Mouse (Mus musculus) layer of hippocampus, postnatal 25 days (tissue): Measurements from ENCODE around the gene Hibadh. TPM values are rescaled to one million over a fixed set of nuclear protein-coding genes. Genes with fewer than 3 reads are reported as not detected.

Experiments used
- DNase-seq, 2 experiments: peaks; one replicate each; pipeline ENCODE4 v3.0.0; 2022; ENCODE audit warnings: mixed read lengths in 2 of 2, low spot score in 1 of 2; ENCODE audit errors: extremely low spot score in 1 of 2
- total RNA-seq, 2 experiments: library from RNA; stranded (reverse); gene quantifications; 2 replicates each; pipeline ENCODE4 v1.2.3; 2021

Gene Hibadh
- total RNA-seq, 2 experiments from 2014 or later = 42.1 to 45.7 TPM

- no peak for DNase-seq
Measured at GRCm38 (mm10) chr6:52578322-52578721, 61.9 kb downstream of the Hibadh start.

DNA sequence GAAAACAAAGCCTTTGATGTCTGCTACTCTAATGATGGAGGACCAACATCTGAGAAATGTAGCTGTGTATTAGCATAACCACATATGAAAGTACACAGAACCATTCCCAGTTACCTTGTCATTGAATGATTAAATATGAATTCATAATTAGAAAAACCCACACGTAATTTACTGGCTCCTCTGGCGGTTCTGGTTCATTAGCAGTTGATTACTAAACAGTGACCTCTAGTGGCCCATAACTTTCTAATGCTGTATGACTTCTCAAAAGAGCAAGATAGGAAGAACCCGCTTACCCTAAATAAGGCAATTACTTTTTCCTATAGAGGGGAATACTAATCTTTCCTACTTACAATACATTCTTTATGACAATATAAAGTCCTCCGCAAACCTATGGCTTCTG lies 62.9 kb downstream of the Hibadh start:
- no peak for DNase-seq

GRCm38 (mm10) chr6:52568706-52569105 lies 71.5 kb downstream of the Hibadh start:
- no peak for DNase-seq

GRCm38 (mm10) chr6:52567327-52568299 lies 72.6 kb downstream of the Hibadh start:
- DNase-seq = no peak

DNA sequence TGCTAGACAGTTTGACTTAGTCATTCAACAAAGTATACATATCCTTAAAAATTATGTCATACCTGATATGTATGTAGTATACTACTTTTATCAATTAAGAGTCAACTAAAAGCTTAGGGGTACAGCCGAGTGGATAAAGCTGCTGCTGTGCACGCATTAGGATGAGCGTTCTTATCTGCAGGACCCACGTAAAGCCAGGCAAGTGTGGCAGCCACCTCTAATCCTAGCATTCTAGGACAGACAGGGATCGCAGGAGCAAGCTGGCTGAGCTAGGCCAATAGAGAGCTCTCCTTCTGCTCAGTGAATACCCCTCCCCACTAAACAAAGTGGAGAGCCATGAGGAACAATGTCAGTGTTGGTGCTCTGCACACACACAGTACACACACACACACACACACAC lies 75.0 kb downstream of the Hibadh start:
- no peak for DNase-seq

GRCm38 (mm10) chr6:52562994-52563393 lies 77.2 kb downstream of the Hibadh start:
- DNase-seq = no peak

DNA sequence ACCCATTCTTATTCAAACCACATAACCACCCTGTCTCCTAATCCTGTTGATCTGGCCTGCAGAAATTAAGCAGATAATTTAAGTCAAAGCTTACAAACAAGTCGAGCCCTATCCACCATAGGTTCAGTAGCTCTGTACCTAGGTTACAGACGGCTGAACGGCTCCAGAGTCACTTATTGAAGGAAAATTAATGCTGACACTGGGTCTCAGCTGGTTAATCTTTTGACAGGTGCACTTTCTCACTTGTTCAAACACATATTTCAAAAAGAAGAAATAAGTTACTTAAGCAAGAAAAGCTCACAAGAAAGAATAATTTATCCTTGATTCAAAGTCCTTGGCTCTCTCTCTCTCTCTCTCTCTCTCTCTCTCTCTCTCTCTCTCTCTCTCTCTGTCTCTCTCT lies 81.1 kb downstream of the Hibadh start:
- no peak for DNase-seq

DNA sequence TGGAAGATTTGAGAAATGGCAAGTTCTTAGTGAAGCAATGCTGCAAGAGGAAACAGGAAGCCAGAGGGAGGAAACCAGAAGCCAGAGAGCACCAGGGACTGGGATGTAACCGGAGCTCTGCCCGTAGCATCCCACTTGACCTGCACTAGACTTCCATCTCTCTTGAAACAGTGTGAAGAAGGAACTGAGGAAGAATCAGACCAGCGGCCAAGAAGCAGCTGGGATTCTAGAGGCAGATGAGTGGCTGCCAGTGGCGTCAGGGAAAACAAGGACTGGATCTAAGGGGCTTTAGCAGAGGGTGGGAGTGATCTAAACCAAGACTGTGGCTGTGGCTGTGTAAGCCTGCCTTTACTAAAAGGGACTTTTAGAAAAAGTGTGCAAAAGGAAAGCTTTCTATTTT lies 95.8 kb downstream of the Hibadh start:
- DNase-seq = no peak

- DNase-seq = no peak
Measured at GRCm38 (mm10) chr6:52542464-52542863, 97.7 kb downstream of the Hibadh start.

DNA sequence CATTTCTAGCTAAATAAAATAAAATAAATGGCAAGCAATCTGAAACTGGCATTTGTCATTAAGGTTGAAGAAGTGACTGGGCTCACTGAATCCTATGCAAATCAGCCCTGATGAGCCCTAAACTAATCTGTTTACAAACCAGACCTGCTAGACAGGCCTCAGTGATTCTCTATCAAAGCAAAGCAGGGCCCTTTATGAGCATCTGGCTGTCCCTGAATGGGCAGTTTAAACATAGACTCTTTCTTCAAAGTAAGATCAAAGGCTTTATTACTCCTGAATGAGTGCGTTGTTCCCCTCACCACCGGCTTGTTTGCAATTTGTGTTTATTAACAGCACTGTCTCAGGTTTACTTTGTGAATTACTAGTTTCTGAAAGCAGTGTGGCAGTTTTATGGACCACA lies 100.3 kb downstream of the Hibadh start:
- no peak for DNase-seq

GRCm38 (mm10) chr6:52535072-52535704 lies 105.0 kb downstream of the Hibadh start:
- no peak for DNase-seq

GRCm38 (mm10) chr6:52532144-52532492 lies 108.1 kb downstream of the Hibadh start:
- DNase-seq = no peak

DNA sequence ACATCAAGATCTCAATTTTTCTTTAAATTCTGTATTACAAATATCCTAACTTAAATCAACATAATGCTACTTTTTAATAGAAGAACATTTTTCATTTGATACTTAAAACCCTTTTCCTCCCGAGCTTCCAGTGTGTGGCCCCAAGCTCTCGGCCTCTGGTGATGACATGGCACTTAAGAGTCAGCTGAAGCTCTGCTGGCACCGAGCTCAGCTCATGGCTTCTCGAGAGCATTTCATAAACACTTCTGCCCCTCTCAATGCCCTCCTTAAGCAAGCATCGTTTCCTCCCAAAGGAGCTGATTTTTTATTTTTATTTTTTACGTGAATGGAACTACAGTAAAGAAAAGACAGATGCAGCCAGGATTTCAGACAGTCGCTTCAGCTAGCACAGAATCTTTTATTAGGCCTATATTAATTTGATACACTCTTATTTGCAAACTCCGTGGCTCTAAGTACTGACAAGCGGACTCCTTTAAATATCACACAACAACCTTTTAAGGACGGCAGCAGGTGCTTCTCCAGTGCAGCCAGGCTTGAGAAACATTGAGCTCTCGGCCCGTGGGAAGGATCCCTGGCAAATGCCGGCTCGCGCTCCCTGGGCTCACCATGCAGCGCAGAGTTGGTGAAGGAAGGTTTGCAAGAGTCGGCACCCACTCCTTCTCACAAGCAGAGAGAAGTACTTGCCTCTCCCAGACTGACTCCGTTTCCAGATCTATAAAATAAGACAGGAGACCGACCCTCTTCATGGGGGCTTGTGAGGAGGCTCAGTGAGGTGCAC lies 108.6 kb downstream of the Hibadh start:
- DNase-seq = no peak

DNA sequence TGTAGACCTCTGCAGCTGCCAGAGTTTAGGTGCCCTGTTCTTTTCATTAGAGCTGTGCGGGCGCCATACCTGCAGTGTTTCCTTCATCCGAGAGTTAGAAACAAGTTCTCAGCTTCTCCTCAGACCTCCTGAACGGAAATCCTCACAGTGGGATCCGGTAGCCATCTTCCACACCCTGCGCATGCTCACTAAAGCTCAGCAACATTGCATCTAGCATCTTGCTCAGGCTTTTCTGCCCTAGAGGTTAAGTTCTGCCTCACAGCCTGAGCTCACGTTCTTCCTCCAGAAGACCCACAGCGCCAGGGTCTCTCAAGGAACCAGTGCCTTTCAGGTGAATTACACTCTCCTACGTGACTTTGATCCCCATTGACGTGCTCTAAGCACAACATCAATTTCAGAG lies 109.3 kb downstream of the Hibadh start:
- DNase-seq = no peak

DNA sequence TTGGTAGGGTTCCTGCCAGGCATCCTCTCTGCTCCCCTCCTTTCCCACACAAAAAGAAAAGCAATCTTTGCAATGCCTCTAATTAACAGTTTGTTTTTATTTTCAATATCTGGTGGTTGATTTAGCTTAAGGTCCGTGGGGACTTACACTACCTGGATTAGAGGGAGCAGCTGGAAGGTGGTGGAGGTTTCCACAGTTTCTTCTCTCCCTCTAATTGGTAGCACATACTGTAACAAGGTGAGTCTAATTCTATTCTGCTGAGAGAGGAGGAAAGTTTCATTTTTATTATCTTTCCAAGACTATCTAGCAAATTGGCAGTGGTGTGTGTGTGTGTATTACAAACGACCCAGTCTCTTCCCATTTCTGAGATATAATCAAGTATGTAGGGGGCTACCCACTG lies 116.0 kb downstream of the Hibadh start:
- no peak for DNase-seq

GRCm38 (mm10) chr6:52518704-52519103 lies 121.5 kb downstream of the Hibadh start:
- DNase-seq = no peak

DNA sequence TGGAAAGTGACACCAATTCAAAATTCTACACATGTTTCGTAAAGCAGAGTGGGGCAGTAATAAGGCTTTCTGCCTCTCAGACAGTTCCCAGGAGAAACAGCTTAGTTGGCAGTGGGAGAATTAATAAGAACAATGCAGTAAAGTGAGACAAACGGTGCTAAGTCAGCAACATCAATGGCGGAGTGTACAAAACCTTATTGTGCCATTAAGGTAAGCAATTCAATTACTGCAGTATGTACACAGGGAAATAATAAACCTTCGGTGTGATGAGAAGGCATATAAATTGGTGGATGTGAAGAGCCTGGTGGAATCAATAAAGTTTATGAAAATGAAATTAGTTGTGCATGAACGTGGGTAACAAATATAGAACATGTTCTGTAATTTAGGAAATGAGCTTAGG lies 122.9 kb downstream of the Hibadh start:
- DNase-seq = no peak

DNA sequence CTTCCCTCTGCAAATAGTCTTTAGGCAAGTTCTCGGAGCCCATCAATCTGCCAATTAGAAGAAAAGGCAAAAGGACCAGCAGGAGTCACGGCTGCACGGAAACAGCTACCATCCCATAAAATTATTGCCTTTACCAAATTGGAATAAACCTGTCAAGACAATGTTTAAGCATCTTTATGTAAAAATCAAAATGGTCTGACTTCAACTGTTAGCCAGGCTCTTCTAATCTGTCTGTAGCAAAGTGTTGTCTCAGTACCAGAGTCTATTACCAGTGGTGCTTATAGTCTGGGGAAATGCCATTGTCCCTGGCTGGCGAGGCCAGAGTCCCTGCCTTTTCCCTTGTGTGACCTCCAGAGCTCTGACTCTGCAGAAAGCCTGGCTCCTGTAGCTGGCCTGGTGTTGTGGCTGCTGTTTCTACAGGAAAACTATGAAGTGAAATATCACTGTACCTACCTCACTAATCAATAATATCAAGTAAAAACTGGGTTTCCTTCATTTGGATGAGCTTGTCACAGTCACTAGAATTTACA lies 126.2 kb downstream of the Hibadh start:
- no peak for DNase-seq

DNA sequence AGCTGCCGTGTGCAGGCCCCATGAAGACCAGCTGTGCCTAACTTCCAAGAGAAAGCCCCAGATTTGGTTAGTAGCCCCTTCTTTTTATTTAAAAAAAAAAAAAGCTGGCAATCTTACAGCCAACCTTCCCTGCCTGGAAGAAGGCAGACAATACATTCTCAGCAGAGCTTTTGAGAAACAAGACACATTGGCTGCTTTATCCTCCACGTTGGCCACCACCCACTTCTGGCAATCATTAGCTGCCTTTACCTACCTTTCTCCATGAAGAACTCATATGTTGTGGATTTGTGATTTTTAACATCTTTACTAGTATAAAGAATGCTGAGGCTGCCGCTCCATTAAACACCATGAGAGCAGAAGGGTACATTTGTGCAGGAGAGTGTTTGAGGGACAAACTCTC lies 131.4 kb downstream of the Hibadh start:
- no peak for DNase-seq

DNA sequence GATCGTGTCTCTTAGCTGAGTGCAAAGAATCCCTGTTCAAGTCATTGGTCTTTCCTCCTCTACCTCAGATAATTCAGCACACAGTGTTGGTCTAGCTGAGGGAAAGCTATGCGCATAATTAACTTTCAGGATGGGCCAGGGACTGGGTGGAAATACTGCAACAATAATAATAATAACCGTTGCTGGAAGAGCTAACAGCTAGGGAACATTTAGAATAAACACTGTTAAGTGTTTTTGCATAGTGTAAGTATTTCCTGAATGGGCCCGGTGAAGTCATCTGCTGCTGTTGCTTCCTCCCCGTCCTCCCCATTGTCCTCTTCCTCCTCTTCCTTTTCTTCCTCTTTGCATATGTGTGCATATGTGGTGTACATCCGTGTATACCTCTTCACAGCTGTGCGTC lies 132.2 kb downstream of the Hibadh start:
- DNase-seq = no peak

DNA sequence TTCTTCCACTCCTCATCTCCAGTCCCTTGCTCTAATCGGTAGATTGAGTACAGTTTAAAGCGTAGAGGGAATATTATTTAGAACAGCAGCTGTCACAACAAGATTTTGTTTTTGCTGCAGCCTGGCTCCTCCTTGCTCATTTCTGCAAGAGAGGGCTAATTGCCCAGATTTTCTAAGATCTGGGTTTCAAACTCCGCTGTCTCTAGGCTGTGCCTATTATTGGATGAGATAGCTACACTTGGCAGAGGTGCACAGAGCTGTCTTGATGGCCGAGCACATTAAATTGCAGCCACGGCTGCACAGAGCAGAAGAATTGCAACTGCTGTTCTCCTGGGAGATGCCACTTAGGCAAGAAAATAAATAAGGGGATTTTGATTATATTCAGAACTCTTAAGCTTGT lies 133.0 kb downstream of the Hibadh start:
- no peak for DNase-seq
